Comparison of ENCODE assay signal across 31 mouse cellular contexts in the genomic region with DNA sequence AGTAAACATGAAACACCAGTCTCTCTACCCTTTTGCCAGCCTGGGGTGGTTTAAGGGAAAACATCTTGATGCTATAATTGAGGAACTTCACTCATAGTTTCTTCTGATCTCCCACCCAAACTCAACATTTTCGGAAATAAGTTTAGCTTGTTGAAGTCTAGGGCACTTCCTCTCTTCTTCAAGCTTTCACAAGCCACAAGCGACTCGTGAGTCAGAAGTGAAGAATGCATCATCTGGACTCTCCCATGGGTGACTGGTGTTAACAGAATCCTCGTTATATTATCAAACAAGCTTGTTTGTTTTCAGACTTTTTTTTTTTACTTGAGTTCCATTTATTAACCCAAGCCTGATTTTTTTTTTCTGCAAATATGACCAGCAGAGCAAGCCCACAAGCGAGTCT.
A peak's percentile ranks its signal among the peaks of the same experiment; 100 is the strongest.
DNase-seq lines count a peak whose midpoint lies in the region; ATAC-seq and TF ChIP-seq lines count a peak whose summit lies in the region.
"Had no signal": no experiment of that assay in that cellular context is flagged by ENCODE, and none has a peak within 500 bp of the region (broad histone marks: within the 10 kb centered on the region; RNA-seq: fewer than 3 reads in every experiment).

No protein-coding gene starts in this region.

- H3K27ac ChIP-seq in forebrain, embryonic 13.5 days: no peak overlapping the region
- H3K27ac ChIP-seq: embryonic facial prominence, embryonic 10.5 days; embryonic facial prominence, embryonic 15.5 days; forebrain, embryonic 15.5 days; heart, adult 2 months; heart, embryonic 15.5 days; hindbrain, embryonic 10.5 days; hindbrain, embryonic 15.5 days; kidney, embryonic 15.5 days; liver, embryonic 13.5 days; midbrain, embryonic 10.5 days; midbrain, embryonic 15.5 days had no signal

- ATAC-seq in Patski: peak; percentile 94
- ATAC-seq in megakaryocyte progenitor cell, adult 5-6 weeks (replicated peaks; ENCODE audit: poor library complexity): peak; percentile 55
- ATAC-seq in forebrain, embryonic 13.5 days: no peak
- ATAC-seq: forebrain, embryonic 15.5 days; inflammation-experienced regulatory T-cells, adult 6 months; midbrain, embryonic 15.5 days had no signal

- DNase-seq in 3134 (ENCODE audit: extremely low read depth, insufficient read length, low spot score) (peak; percentile 44), 3T3-L1 (ENCODE audit: low read depth, low spot score) (peak; percentile 89), Patski (ENCODE audit: low read depth, low spot score) (peak; percentile 49)
- no peak for DNase-seq in cerebellum, postnatal 36 days
- DNase-seq in lung, adult 18-20 months: no peak
- DNase-seq: adrenal gland, adult 8-10 months; cerebellum, adult 9-10 months; gastrocnemius, postnatal 25 days; heart, adult 2 months; kidney, adult 18-20 months; kidney, postnatal 36 days; layer of hippocampus, postnatal 36 days; left cerebral cortex, postnatal 4 days; liver, embryonic 13.5 days; lung, adult 2 months; lung, postnatal 10 days; right cerebral cortex, postnatal 25 days; spleen, adult 18-20 months; thymus, postnatal 14 days had no signal

- H3K4me3 ChIP-seq in forebrain, embryonic 13.5 days: no peak overlapping the region
- H3K4me3 ChIP-seq: embryonic facial prominence, embryonic 10.5 days; embryonic facial prominence, embryonic 15.5 days; forebrain, embryonic 15.5 days; heart, adult 2 months; heart, embryonic 15.5 days; hindbrain, embryonic 10.5 days; hindbrain, embryonic 15.5 days; kidney, embryonic 15.5 days; liver, embryonic 13.5 days; midbrain, embryonic 10.5 days; midbrain, embryonic 15.5 days had no signal

- TF ChIP-seq CTCF in Patski (IDR thresholded peaks at IDR 0.05): no peak

- 88% methylated on average over 5 of the region's 5 CpGs for WGBS in forebrain, embryonic 13.5 days

- no peaks in the 10 kb centered on the region for H3K9me3 ChIP-seq in forebrain, embryonic 13.5 days (replicated peaks)
- H3K9me3 ChIP-seq: embryonic facial prominence, embryonic 10.5 days; embryonic facial prominence, embryonic 15.5 days; forebrain, embryonic 15.5 days; heart, embryonic 15.5 days; hindbrain, embryonic 10.5 days; hindbrain, embryonic 15.5 days; kidney, embryonic 15.5 days; liver, embryonic 13.5 days; midbrain, embryonic 10.5 days; midbrain, embryonic 15.5 days had no signal

- peaks cover 4% of the 10 kb centered on the region; the same call in 1 of the 2 replicates for H3K4me1 ChIP-seq in forebrain, embryonic 13.5 days
- H3K4me1 ChIP-seq: forebrain, embryonic 15.5 days; hindbrain, embryonic 15.5 days; liver, embryonic 13.5 days; midbrain, embryonic 15.5 days had no signal

- CTCF ChIA-PET in Patski (lab: Charles Lee): interaction anchor here (1.5 kb wide), 1 partner anchor 9 kb away, joined by 3 read pairs; no protein-coding TSS in a partner anchor

- POLR2A ChIA-PET in Patski (lab: Charles Lee): interaction anchor here (0.6 kb wide), 2 partner anchors 20 to 234 kb away, joined by 3 read pairs; no protein-coding TSS in a partner anchor

- H3K4me2 ChIP-seq in forebrain, embryonic 13.5 days: no peak overlapping the region
- H3K4me2 ChIP-seq: embryonic facial prominence, embryonic 15.5 days; forebrain, embryonic 15.5 days; heart, embryonic 15.5 days; hindbrain, embryonic 15.5 days; kidney, embryonic 15.5 days; liver, embryonic 13.5 days; midbrain, embryonic 15.5 days had no signal

- no peaks in the 10 kb centered on the region for H3K27me3 ChIP-seq in Patski
- no peaks in the 10 kb centered on the region for H3K27me3 ChIP-seq in forebrain, embryonic 13.5 days
- H3K27me3 ChIP-seq: embryonic facial prominence, embryonic 15.5 days; forebrain, embryonic 15.5 days; hindbrain, embryonic 15.5 days; kidney, embryonic 15.5 days; liver, embryonic 13.5 days; midbrain, embryonic 15.5 days had no signal

- in situ Hi-C loops in Patski (cut with MboI; ENCODE audit: low pct_unique_long_range_greater_than_20kb): no loop called here

- H3K9ac ChIP-seq in forebrain, embryonic 13.5 days: no peak overlapping the region
- H3K9ac ChIP-seq: embryonic facial prominence, embryonic 15.5 days; forebrain, embryonic 15.5 days; heart, embryonic 15.5 days; hindbrain, embryonic 15.5 days; kidney, embryonic 15.5 days; liver, embryonic 13.5 days; midbrain, embryonic 15.5 days had no signal

- peaks cover 40% of the 10 kb centered on the region for H3K36me3 ChIP-seq in forebrain, embryonic 13.5 days (ENCODE audit: poor library complexity, severe bottlenecking)
- H3K36me3 ChIP-seq: heart, embryonic 15.5 days; hindbrain, embryonic 15.5 days; liver, embryonic 13.5 days; midbrain, embryonic 15.5 days had no signal

Comparison
In these comparisons a context has a peak if more than half of its experiments do, and no peak if none do; other contexts are left out.
1. DNase-seq: peak in 3134 (single experiment), 3T3-L1 (single experiment) and Patski (single experiment); none in cerebellum, postnatal 36 days (0 of 2) and lung, adult 18-20 months (0 of 2).